Mouse (Mus musculus): ENCODE measurements around the gene Tinf2.

DNA sequence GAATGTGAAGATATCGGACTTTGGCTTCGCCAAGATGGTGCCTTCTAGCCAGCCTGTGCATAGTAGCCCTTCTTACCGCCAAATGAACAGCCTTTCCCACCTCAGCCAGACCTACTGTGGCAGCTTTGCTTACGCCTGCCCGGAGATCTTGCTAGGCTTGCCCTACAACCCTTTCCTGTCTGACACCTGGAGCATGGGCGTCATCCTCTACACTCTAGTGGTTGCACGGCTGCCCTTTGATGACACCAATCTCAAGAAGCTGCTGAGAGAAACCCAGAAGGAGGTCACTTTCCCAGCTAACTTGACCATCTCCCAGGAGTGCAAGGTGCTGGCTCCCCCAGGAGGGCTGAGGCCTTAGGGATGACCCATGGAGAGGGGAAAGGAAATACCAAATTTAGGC, 30.1 kb downstream of the Tinf2 start:
- TF ChIP-seq POLR2A (IDR thresholded peaks at IDR 0.05; ENCODE audit: borderline replicate concordance, low read depth, low read length) = no peak
- TF ChIP-seq CTCF (IDR thresholded peaks at IDR 0.05; ENCODE audit: low read depth, low read length) = no peak
